Mouse (Mus musculus) Muller cell, postnatal 12 days (primary cell): ENCODE measurements around the gene Far2.
A peak's percentile ranks its signal among the peaks of the same experiment; 100 is the strongest.

Experiments
- DNase-seq: peaks from one replicate; pipeline ENCODE4 v3.0.0-alpha.2; 2015; ENCODE audit errors: inconsistent ontology term

Far2 gene

GRCm38 (mm10) chr6:148046881-148047649 lies at the start of gene Far2:
Gene Far2 (plus strand): TSS chr6:148047259.
- DNase-seq, result peak; percentile 2

GRCm38 (mm10) chr6:148000483-148000882 lies 46.6 kb upstream of the Far2 start:
- no peak for DNase-seq

- peak; percentile 14 for DNase-seq
These were observed 46.0 kb upstream of the Far2 start for GRCm38 (mm10) chr6:148001071-148001470.

GRCm38 (mm10) chr6:148006118-148006837 lies 40.8 kb upstream of the Far2 start:
- DNase-seq, result no peak

- DNase-seq, result no peak
These were observed 6.3 kb upstream of the Far2 start for GRCm38 (mm10) chr6:148040759-148041158.

- no peak for DNase-seq
These were observed 560 bp downstream of the Far2 start for GRCm38 (mm10) chr6:148047650-148047988.

GRCm38 (mm10) chr6:148063131-148063530 lies 16.1 kb downstream of the Far2 start:
- no peak for DNase-seq

- DNase-seq, result no peak
These were observed 19.2 kb downstream of the Far2 start for GRCm38 (mm10) chr6:148066267-148066666.

GRCm38 (mm10) chr6:148068786-148069185 lies 21.7 kb downstream of the Far2 start:
- no peak for DNase-seq

GRCm38 (mm10) chr6:148073599-148073998 lies 26.5 kb downstream of the Far2 start:
- DNase-seq, result no peak

GRCm38 (mm10) chr6:148074211-148074864 lies 27.3 kb downstream of the Far2 start:
- DNase-seq, result no peak

- DNase-seq, result no peak
These were observed 36.8 kb downstream of the Far2 start for GRCm38 (mm10) chr6:148083864-148084263.

- DNase-seq, result no peak
These were observed 37.3 kb downstream of the Far2 start for GRCm38 (mm10) chr6:148084403-148084802.

- no peak for DNase-seq
These were observed 50.0 kb downstream of the Far2 start for GRCm38 (mm10) chr6:148097039-148097438.

- no peak for DNase-seq
These were observed 54.9 kb downstream of the Far2 start for GRCm38 (mm10) chr6:148101977-148102376.

- no peak for DNase-seq
These were observed 55.4 kb downstream of the Far2 start for GRCm38 (mm10) chr6:148102434-148102833.

- DNase-seq, result no peak
These were observed 57.2 kb downstream of the Far2 start for GRCm38 (mm10) chr6:148104212-148104611.

GRCm38 (mm10) chr6:148105722-148106268 lies 58.7 kb downstream of the Far2 start:
- DNase-seq, result no peak

- DNase-seq, result no peak
These were observed 61.8 kb downstream of the Far2 start for GRCm38 (mm10) chr6:148108741-148109472.

- DNase-seq, result no peak
These were observed 64.1 kb downstream of the Far2 start for GRCm38 (mm10) chr6:148110996-148111633.

- DNase-seq, result no peak
These were observed 69.3 kb downstream of the Far2 start for GRCm38 (mm10) chr6:148116371-148116770.
